Mouse (Mus musculus) testis, adult 2 months (tissue): Measurements from ENCODE around the gene Als2cl. TPM values are rescaled to one million over a fixed set of nuclear protein-coding genes. Genes with fewer than 3 reads are reported as not detected.

Source experiments
- H3K27ac ChIP-seq: fragments of 200-500 bp; 2 replicates; pipeline ENCODE4 v1.5.1; 2012; ENCODE audit warnings: low read depth, low read length; ENCODE audit not compliant: control insufficient read depth, insufficient read depth
- H3K27me3 ChIP-seq: fragments of 200-500 bp; 2 replicates; pipeline ENCODE4 v1.6.1; 2012; ENCODE audit warnings: mild to moderate bottlenecking, low read length, moderate library complexity; ENCODE audit not compliant: control insufficient read depth, insufficient read depth
- H3K36me3 ChIP-seq: fragments of 200-500 bp; 2 replicates; pipeline ENCODE4 v1.6.1; 2012; ENCODE audit warnings: mild to moderate bottlenecking, low read length; ENCODE audit not compliant: control insufficient read depth, insufficient read depth
- H3K4me1 ChIP-seq: fragments of 200-500 bp; 2 replicates; pipeline ENCODE4 v1.6.1; 2012; ENCODE audit warnings: low read length; ENCODE audit not compliant: control insufficient read depth, insufficient read depth
- H3K4me3 ChIP-seq: fragments of 200-500 bp; 2 replicates; pipeline ENCODE4 v1.5.1; 2012; ENCODE audit warnings: low read depth, mild to moderate bottlenecking, low read length, moderate library complexity, mixed read lengths; ENCODE audit not compliant: control insufficient read depth
- CTCF ChIP-seq: fragments of 200-500 bp; IDR thresholded peaks from 2 replicates; pipeline ENCODE4 v1.5.1; 2012; ENCODE audit warnings: low read depth, mild to moderate bottlenecking, inconsistent platforms, low read length, moderate library complexity; ENCODE audit not compliant: control insufficient read depth, insufficient read depth, insufficient replicate concordance
- POLR2A ChIP-seq: fragments of 200-500 bp; IDR thresholded peaks from 2 replicates; pipeline ENCODE4 v1.6.1; 2012; ENCODE audit warnings: low read depth, mild to moderate bottlenecking, inconsistent platforms, low read length, moderate library complexity; ENCODE audit not compliant: control insufficient read depth
- polyA plus RNA-seq: library from polyadenylated mRNA; depleted of rRNA; stranded (reverse); fragments of >200 nt; gene quantifications from 2 replicates; pipeline ENCODE4 v1.2.3, GENCODE M21; 2012; rRNA removed

The Als2cl gene
- polyA plus RNA-seq, result 4.1 and 4.8 TPM in 2 replicates

DNA sequence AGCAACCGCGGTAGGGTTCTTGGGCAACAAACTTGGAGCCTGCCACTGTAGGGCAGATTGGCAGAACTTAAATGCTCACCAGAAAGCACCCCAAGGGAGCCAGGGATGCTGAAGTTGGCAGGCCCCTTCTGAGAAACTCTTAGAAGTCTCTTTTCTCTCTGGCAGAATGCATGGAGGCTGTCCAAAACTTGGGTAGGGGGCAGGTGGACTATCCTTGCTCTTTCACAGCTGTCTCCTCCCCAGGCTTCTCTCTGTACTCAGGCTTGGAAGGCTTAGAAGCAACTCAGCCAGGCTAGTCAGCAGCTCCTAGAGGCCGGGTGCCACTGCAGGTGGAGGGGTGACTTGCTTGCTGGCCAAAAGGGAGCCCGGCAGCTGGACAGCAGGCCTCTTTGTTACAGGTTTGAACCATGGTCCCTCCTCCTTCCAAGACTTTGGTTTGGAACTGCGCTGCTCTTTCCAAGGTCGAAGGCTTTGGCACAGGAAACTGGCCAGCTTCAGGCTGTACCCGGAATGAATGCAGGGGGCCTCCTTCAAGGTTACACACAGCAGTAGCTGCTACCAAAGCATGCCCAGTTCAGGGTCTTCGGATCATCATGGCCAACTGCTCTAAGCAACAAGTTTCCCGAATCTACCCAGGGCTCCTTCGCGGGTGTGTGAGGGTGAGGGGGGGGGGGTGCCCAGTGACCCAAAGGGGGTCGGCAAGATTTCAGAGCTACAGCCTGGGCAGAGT lies at the start of gene Als2cl:
Gene Als2cl (plus strand): TSS at position 680 of the 730 bp plus-strand sequence.
- H3K27ac ChIP-seq, result peak within 1 kb of the TSS; percentile 88

DNA sequence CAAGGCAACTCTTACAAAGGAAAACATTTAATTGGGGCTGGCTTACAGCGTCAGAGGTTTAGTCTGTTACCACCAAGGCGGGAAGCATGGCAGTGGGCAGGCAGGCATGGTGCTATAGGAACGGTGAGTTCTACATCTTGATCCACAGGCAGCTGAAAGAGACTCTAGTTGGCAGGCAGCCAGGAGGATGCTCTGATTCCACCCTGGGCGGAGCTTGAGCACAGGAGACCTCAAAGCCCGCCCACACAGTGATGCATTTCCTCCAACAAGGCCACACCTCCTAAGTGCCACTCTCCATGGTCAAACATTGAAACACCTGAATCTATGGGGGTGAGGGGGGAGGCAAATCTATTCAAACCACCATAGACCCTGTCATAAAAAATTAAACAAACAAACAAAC lies 46.6 kb upstream of the Als2cl start:
- TF ChIP-seq POLR2A, result no peak
- no peak for TF ChIP-seq CTCF
- Histone ChIP-seq H3K27ac (no peak overlapping the region), H3K4me3 (no peak overlapping the region), H3K4me1 (peaks cover 18% of the 10 kb centered on the region), H3K27me3 (no peaks in the 10 kb centered on the region), H3K36me3 (no peaks in the 10 kb centered on the region; the same call in 1 of the 2 replicates)

More for the DNA sequence above, at the start of gene Als2cl:
- no peak for TF ChIP-seq CTCF
- no peak for TF ChIP-seq POLR2A
- no peaks in the 10 kb centered on the region for H3K27me3 ChIP-seq
- H3K4me3 ChIP-seq, result peak within 1 kb of the TSS; percentile 83
- peaks cover 27% of the 10 kb centered on the region for H3K4me1 ChIP-seq
- H3K36me3 ChIP-seq, result no peaks in the 10 kb centered on the region

DNA sequence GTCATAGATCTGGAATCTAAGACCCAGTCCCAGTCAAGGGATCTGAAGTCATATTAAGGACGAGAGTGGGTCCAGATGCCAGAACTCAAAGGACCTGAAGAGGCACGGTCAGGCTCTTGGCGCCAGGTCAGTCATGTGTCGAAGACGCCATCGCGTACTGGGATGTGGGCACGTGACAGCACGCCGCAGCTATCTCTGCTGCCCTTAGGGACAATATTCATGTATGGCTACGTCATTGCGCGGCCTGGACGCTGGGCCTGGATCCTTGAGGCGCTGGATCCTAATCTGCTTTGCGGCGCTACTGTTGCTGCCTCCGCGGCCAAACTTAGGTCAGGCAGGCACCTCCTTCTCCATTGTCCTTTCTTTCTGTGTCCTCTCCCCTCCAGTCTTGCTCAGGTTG lies 45.3 kb upstream of the Als2cl start, which contains the start of gene Prss45:
Gene Prss45 (plus strand): TSS at position 178 of the 400 bp plus-strand sequence.
- peak within 1 kb of the TSS; percentile 79 for H3K4me3 ChIP-seq
- TF ChIP-seq CTCF (no peak), POLR2A (peak; percentile 46; the same call in 1 of the 2 replicates)
- peaks cover 13% of the 10 kb centered on the region for H3K4me1 ChIP-seq
- H3K36me3 ChIP-seq, result no peaks in the 10 kb centered on the region; the same call in 1 of the 2 replicates
- no peaks in the 10 kb centered on the region for H3K27me3 ChIP-seq
- H3K27ac ChIP-seq, result peak within 1 kb of the TSS; percentile 15

DNA sequence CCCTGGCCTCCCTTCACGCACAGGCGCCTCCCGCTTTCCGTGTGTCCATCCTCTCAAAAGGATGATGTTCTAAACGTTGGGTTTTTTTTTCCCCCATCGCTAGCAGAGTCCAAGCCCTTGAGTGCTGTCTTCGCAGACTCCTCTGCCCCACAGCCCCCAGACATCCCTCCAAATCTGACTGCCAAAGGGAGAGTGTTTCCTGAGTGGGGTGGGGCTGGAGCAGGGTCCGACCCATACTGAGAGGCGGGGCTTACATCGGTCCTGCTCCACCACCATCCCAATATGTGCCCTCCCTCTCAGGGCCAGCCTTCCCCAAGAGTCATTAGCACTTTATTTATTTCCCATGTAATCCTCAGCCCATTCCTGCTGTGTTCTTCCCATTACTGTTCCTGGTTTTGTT lies 44.7 kb upstream of the Als2cl start:
- peaks cover 13% of the 10 kb centered on the region for H3K4me1 ChIP-seq
- H3K4me3 ChIP-seq, result peak overlapping the region; percentile 79
- TF ChIP-seq POLR2A (no peak), CTCF (0 out of 2 replicates have a peak, but pooled peaks have one; percentile 2)
- no peaks in the 10 kb centered on the region; the same call in 1 of the 2 replicates for H3K36me3 ChIP-seq
- H3K27me3 ChIP-seq, result no peaks in the 10 kb centered on the region
- H3K27ac ChIP-seq, result peak overlapping the region; percentile 15

DNA sequence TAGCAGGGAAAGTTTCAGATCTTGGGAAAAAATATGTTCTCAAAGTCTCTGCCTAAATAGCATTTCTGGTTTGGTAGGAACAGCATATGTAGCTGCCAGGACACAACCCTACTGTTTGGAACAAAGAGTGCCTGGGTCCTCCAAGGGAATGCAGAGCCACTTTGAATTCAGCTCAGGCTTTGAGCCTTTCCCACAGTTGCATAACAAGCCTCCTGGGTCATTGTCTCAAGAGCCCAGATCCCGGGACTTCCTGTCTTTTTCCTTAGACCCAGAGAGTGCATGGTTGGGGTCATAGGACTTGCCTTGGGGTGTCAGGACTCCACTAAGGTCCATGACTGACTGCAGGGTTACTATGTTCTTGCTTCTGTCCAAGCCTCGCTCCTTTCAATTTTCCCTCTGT lies 43.6 kb upstream of the Als2cl start:
- no peak for TF ChIP-seq POLR2A
- no peak for TF ChIP-seq CTCF
- Histone ChIP-seq H3K27me3 (no peaks in the 10 kb centered on the region), H3K4me1 (peaks cover 13% of the 10 kb centered on the region), H3K4me3 (no peak overlapping the region), H3K27ac (no peak overlapping the region), H3K36me3 (no peaks in the 10 kb centered on the region; the same call in 1 of the 2 replicates)

DNA sequence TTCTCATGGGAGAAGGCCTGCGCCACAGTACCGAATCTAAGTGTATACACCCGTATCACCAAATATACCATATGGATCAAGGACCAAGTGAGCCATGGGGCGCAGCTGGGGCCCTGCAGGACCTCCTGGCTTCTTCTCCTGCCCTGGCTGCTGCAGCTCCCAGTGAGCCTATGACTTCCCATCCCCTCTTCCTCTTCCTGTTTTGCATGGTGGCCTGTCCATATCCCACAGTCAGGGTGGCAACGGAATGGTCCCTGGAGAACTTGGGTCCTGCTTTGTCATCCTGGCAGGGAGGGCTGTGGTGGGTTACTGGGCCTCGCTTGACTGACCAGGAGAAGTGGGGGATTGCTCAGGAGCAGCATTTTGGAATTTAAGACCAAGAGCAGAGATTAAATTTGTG lies 38.8 kb upstream of the Als2cl start:
- no peaks in the 10 kb centered on the region; the same call in 1 of the 2 replicates for H3K36me3 ChIP-seq
- H3K27ac ChIP-seq, result no peak overlapping the region
- TF ChIP-seq CTCF (no peak), POLR2A (no peak)
- peaks cover 7% of the 10 kb centered on the region for H3K4me1 ChIP-seq
- no peaks in the 10 kb centered on the region for H3K27me3 ChIP-seq
- no peak overlapping the region for H3K4me3 ChIP-seq

DNA sequence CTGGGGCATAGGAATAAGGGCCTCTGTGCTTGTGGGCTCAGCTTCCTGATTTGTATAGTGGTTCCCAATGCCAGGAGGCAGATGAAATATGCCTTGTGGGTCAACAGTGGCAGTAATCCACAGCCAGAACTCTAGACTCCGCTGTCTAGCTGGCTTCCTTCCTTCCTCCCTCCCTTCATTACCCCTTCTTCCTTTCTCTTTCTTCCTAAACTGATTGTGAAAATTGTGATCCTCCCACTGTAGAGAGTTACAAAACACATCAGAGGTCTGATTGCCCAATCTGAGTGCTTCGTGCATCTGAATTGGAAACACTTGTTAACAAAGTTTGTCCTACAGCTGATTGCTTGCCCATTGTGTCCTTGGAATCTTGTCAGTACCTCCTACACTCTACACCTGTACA lies 38.2 kb upstream of the Als2cl start:
- H3K27me3 ChIP-seq, result no peaks in the 10 kb centered on the region

More for the DNA sequence above, 38.2 kb upstream of the Als2cl start:
- peaks cover 7% of the 10 kb centered on the region for H3K4me1 ChIP-seq
- H3K27ac ChIP-seq, result no peak overlapping the region
- no peaks in the 10 kb centered on the region; the same call in 1 of the 2 replicates for H3K36me3 ChIP-seq
- H3K4me3 ChIP-seq, result no peak overlapping the region
- TF ChIP-seq POLR2A, result no peak
- TF ChIP-seq CTCF, result no peak
